8 mouse cellular contexts compared by ENCODE assay signal in genomic region chr3:97683560-97684195, GRCm38 (mm10). TPM values are rescaled to one million over a fixed set of nuclear protein-coding genes. Genes with fewer than 3 reads are reported as not detected.
DNase-seq lines count a peak whose midpoint lies in the region; ATAC-seq and TF ChIP-seq lines count a peak whose summit lies in the region.

No protein-coding gene starts in this region.

- 5% methylated on average over 16 of the region's 16 CpGs for WGBS in forebrain, embryonic 10.5 days
- WGBS in kidney, postnatal 0 days: 6% methylated on average over 16 of the region's 16 CpGs
- 6% methylated on average over 16 of the region's 16 CpGs for WGBS in midbrain, embryonic 13.5 days

- H3K4me1 ChIP-seq in forebrain, embryonic 10.5 days: peaks cover 34% of the 10 kb centered on the region
- peaks cover 5% of the 10 kb centered on the region; the same call in 1 of the 2 replicates for H3K4me1 ChIP-seq in kidney, postnatal 0 days (replicated peaks; ENCODE audit: insufficient read depth, low read length)
- peaks cover 23% of the 10 kb centered on the region for H3K4me1 ChIP-seq in midbrain, embryonic 13.5 days (replicated peaks)

- no peak for TF ChIP-seq CTCF in brain, embryonic 14.5 days (IDR thresholded peaks at IDR 0.05; ENCODE audit: borderline replicate concordance, extremely low read depth, insufficient read depth, insufficient read length)
- TF ChIP-seq CTCF in kidney, postnatal 0 days (IDR thresholded peaks at IDR 0.05; ENCODE audit: low read depth): no peak

- peaks cover 68% of the 10 kb centered on the region for H3K27me3 ChIP-seq in forebrain, embryonic 10.5 days (ENCODE audit: poor library complexity, severe bottlenecking)
- H3K27me3 ChIP-seq in kidney, postnatal 0 days (ENCODE audit: insufficient read depth, low read length): no peaks in the 10 kb centered on the region
- H3K27me3 ChIP-seq in midbrain, embryonic 13.5 days: peaks cover 43% of the 10 kb centered on the region

- ATAC-seq in kidney, postnatal 0 days (replicated peaks; ENCODE audit: low FRiP score, low read depth): peak; percentile 74
- no peak for ATAC-seq in midbrain, embryonic 13.5 days
- ATAC-seq in erythroid progenitor cell, adult 5-6 weeks (replicated peaks; ENCODE audit: low FRiP score, poor library complexity, severe bottlenecking): no peak

- DNase-seq in brain, embryonic 14.5 days (ENCODE audit: low read depth): peak; percentile 40
- DNase-seq in forebrain, embryonic 10.5 days (ENCODE audit: extremely low spot score, low spot score): peak; percentile 40
- peak; percentile 61 for DNase-seq in kidney, postnatal 0 days (ENCODE audit: low spot score)
- DNase-seq in thymus, adult 18-20 months: no peak
- no peak for DNase-seq in thymus, postnatal 0 days (ENCODE audit: low spot score)
- DNase-seq in adrenal gland, postnatal 10 days: no peak

- no peak for TF ChIP-seq POLR2A in brain, embryonic 14.5 days (IDR thresholded peaks at IDR 0.05; ENCODE audit: borderline replicate concordance, extremely low read depth, insufficient read depth, insufficient read length, poor library complexity, severe bottlenecking)

- H3K4me3 ChIP-seq in forebrain, embryonic 10.5 days: peak overlapping the region; percentile 33
- H3K4me3 ChIP-seq in kidney, postnatal 0 days (replicated peaks; ENCODE audit: low read depth, low read length): no peak overlapping the region
- H3K4me3 ChIP-seq in midbrain, embryonic 13.5 days (replicated peaks): no peak overlapping the region

- H3K36me3 ChIP-seq in forebrain, embryonic 10.5 days (replicated peaks): no peaks in the 10 kb centered on the region
- no peaks in the 10 kb centered on the region for H3K36me3 ChIP-seq in kidney, postnatal 0 days (ENCODE audit: insufficient read depth, low read length)
- no peaks in the 10 kb centered on the region for H3K36me3 ChIP-seq in midbrain, embryonic 13.5 days

- H3K9me3 ChIP-seq in forebrain, embryonic 10.5 days: no peaks in the 10 kb centered on the region
- H3K9me3 ChIP-seq in kidney, postnatal 0 days (replicated peaks; ENCODE audit: low read length): no peaks in the 10 kb centered on the region
- H3K9me3 ChIP-seq in midbrain, embryonic 13.5 days: no peaks in the 10 kb centered on the region

- peak overlapping the region; percentile 37 for H3K4me2 ChIP-seq in kidney, postnatal 0 days (ENCODE audit: low read length)
- peak overlapping the region; percentile 22 for H3K4me2 ChIP-seq in midbrain, embryonic 13.5 days (replicated peaks)

- H3K27ac ChIP-seq in forebrain, embryonic 10.5 days: no peak overlapping the region
- no peak overlapping the region; the same call in 1 of the 2 replicates for H3K27ac ChIP-seq in kidney, postnatal 0 days
- no peak overlapping the region for H3K27ac ChIP-seq in midbrain, embryonic 13.5 days

- no peak overlapping the region for H3K9ac ChIP-seq in kidney, postnatal 0 days (ENCODE audit: low read depth, low read length)
- H3K9ac ChIP-seq in midbrain, embryonic 13.5 days (replicated peaks): no peak overlapping the region

RNA-seq across cellular contexts. Expression of gene Gm17651, which starts 9.2 kb away (rescaled TPM):
- polyA plus RNA-seq in brain, embryonic 14.5 days (2012; rRNA removed): not detected in 2 replicates
- polyA plus RNA-seq in forebrain, embryonic 10.5 days (2016; fragmentation: Nextera tagmentation; extraction: Ambion mirVana): not detected in 2 replicates
- polyA plus RNA-seq in kidney, postnatal 0 days (2015; fragmentation: Nextera tagmentation; extraction: Ambion mirVana): not detected in 2 replicates
- polyA plus RNA-seq in midbrain, embryonic 13.5 days (2015; fragmentation: Nextera tagmentation; extraction: Ambion mirVana): not detected in 2 replicates
- polyA plus RNA-seq in thymus, postnatal 0 days (2015; fragmentation: Nextera tagmentation; extraction: Ambion mirVana): not detected in 2 replicates
- total RNA-seq in adrenal gland, postnatal 10 days (2021): not detected
- not detected in 2 replicates for total RNA-seq in erythroid progenitor cell, adult 5-6 weeks (2015; ENCODE audit: low replicate concordance)
- total RNA-seq in erythroid progenitor cell, adult 5-6 weeks (2017; ENCODE audit: low replicate concordance): not detected in 2 replicates

RNA-seq across cellular contexts. Expression of gene Prkab2, which starts 25.7 kb away (rescaled TPM):
- polyA plus RNA-seq in brain, embryonic 14.5 days (2012; rRNA removed): 17.3 and 18.4 TPM in 2 replicates
- polyA plus RNA-seq in forebrain, embryonic 10.5 days (2016; fragmentation: Nextera tagmentation; extraction: Ambion mirVana): 7.6 and 8.5 TPM in 2 replicates
- 4.1 and 4.7 TPM in 2 replicates for polyA plus RNA-seq in kidney, postnatal 0 days (2015; fragmentation: Nextera tagmentation; extraction: Ambion mirVana)
- 7.3 and 7.5 TPM in 2 replicates for polyA plus RNA-seq in midbrain, embryonic 13.5 days (2015; fragmentation: Nextera tagmentation; extraction: Ambion mirVana)
- 3.4 and 3.6 TPM in 2 replicates for polyA plus RNA-seq in thymus, postnatal 0 days (2015; fragmentation: Nextera tagmentation; extraction: Ambion mirVana)
- 1 to 10 TPM; 7.2 to 9.3 TPM for total RNA-seq in adrenal gland, postnatal 10 days (2021)
- total RNA-seq in erythroid progenitor cell, adult 5-6 weeks (2015; ENCODE audit: low replicate concordance): 0.36 and 0.42 TPM in 2 replicates
- 0.38 and 0.64 TPM in 2 replicates for total RNA-seq in erythroid progenitor cell, adult 5-6 weeks (2017; ENCODE audit: low replicate concordance)

RNA-seq across cellular contexts. Expression of gene Fmo5, which starts 55.1 kb away (rescaled TPM):
- polyA plus RNA-seq in brain, embryonic 14.5 days (2012; rRNA removed): 0.57 and 0.66 TPM in 2 replicates
- 0.48 and 0.86 TPM in 2 replicates for polyA plus RNA-seq in forebrain, embryonic 10.5 days (2016; fragmentation: Nextera tagmentation; extraction: Ambion mirVana)
- polyA plus RNA-seq in kidney, postnatal 0 days (2015; fragmentation: Nextera tagmentation; extraction: Ambion mirVana): 9.1 and 12.6 TPM in 2 replicates
- polyA plus RNA-seq in midbrain, embryonic 13.5 days (2015; fragmentation: Nextera tagmentation; extraction: Ambion mirVana): 0.66 and 0.71 TPM in 2 replicates
- polyA plus RNA-seq in thymus, postnatal 0 days (2015; fragmentation: Nextera tagmentation; extraction: Ambion mirVana): 4.1 and 4.3 TPM in 2 replicates
- 10 to 100 TPM; 12.4 to 21.2 TPM for total RNA-seq in adrenal gland, postnatal 10 days (2021)
- total RNA-seq in erythroid progenitor cell, adult 5-6 weeks (2015; ENCODE audit: low replicate concordance): 2.1 and 3.2 TPM in 2 replicates
- total RNA-seq in erythroid progenitor cell, adult 5-6 weeks (2017; ENCODE audit: low replicate concordance): 0.83 and 0.90 TPM in 2 replicates

Comparison
In these comparisons a context has a peak if more than half of its experiments do, and no peak if none do; other contexts are left out.
1. DNase-seq: peak in brain, embryonic 14.5 days (single experiment), forebrain, embryonic 10.5 days (single experiment) and kidney, postnatal 0 days (single experiment); none in thymus, adult 18-20 months (0 of 2), thymus, postnatal 0 days (single experiment) and adrenal gland, postnatal 10 days (single experiment).